Mouse (Mus musculus) intestine, embryonic 15.5 days (tissue): ENCODE data around the gene Camta1. TPM values are rescaled to one million over a fixed set of nuclear protein-coding genes. Genes with fewer than 3 reads are reported as not detected.
A peak's percentile ranks its signal among the peaks of the same experiment; 100 is the strongest.

Source experiments
- ATAC-seq: fragments of 200-750 bp; cut with Nextera tagmentation; 2 replicates; pipeline ENCODE4 v1.8.0; 2017; ENCODE audit warnings: moderate TSS enrichment, moderate library complexity
- H3K27ac ChIP-seq: fragments of 300-500 bp; sonication (generic); 2 replicates; pipeline ENCODE4 v1.5.1; 2015; ENCODE audit warnings: mild to moderate bottlenecking, inconsistent platforms
- H3K27me3 ChIP-seq: fragments of 300-500 bp; sonication (generic); replicated peaks from 2 replicates; pipeline ENCODE4 v1.6.1; 2015; ENCODE audit warnings: inconsistent platforms
- H3K36me3 ChIP-seq: fragments of 300-500 bp; sonication (generic); 2 replicates; pipeline ENCODE4 v1.6.1; 2015; ENCODE audit warnings: inconsistent platforms
- H3K4me1 ChIP-seq: fragments of 300-500 bp; sonication (generic); replicated peaks from 2 replicates; pipeline ENCODE4 v1.6.1; 2015; ENCODE audit warnings: inconsistent platforms
- H3K4me2 ChIP-seq: fragments of 300-500 bp; sonication (generic); replicated peaks from 2 replicates; pipeline ENCODE4 v1.6.1; 2015; ENCODE audit warnings: mild to moderate bottlenecking, inconsistent platforms
- H3K4me3 ChIP-seq: fragments of 300-500 bp; sonication (generic); replicated peaks from 2 replicates; pipeline ENCODE4 v1.5.1; 2015; ENCODE audit warnings: inconsistent platforms
- H3K9ac ChIP-seq: fragments of 300-500 bp; sonication (generic); 2 replicates; pipeline ENCODE4 v1.6.1; 2015; ENCODE audit warnings: inconsistent platforms
- H3K9me3 ChIP-seq: fragments of 300-500 bp; sonication (generic); 2 replicates; pipeline ENCODE4 v1.6.1; 2016; ENCODE audit warnings: inconsistent platforms
- WGBS: fragments of 180-500 bp; shearing (Covaris S2); methylation state at CpG from one replicate; pipeline ENCODE4 v1.1.7; 2015; 5-methylcytosine and 5-hydroxymethylcytosine counted together
- polyA plus RNA-seq: library from polyadenylated mRNA; unstranded; fragments of >200 nt; fragmentation: Nextera tagmentation; extraction: Ambion mirVana; gene quantifications from 2 replicates; pipeline ENCODE4 v1.2.1, GENCODE M21; 2015

Camta1 gene
- polyA plus RNA-seq, 1 experiment from 2014 or later = 75.7 TPM

DNA sequence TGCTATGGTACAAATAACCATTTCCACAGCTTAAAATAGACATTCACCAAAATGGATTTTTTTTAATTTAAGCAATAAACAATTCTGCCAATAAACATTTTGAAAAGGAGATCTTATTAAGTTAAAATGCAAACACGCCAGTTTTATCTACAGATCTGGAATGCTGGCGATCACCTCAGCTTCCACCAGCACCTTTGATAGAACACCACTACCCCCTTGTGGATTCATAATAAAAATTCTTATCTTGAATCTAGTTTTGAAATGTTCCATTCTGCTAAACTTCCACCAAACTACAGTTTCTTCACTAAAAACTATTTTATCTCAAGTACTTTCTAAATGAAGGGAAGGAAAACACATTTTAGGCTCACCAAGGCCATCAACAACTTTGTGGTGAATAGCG, 7.7 kb downstream of the Camta1 start:
- WGBS = 66% methylated on average over 3 of the region's 3 CpGs

DNA sequence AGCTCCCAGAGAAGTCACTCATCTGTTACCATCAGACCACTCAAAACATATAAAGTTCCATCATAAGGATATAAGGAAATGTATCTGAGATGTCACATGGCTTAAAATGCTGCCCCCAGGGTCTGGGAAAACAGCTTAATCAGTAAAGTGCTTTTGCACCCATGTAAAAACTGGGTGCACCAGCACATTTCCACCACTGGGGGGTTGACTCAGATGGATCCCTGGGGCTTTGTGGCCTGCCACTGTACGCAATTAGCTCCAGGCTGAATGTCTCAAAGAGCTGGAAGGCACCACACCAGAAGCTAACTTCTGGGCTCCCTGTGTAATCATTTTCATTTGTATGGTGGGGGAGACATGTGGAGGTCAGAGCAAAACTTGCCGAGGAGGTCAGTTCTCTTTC, 10.5 kb downstream of the Camta1 start:
- H3K4me2 ChIP-seq = no peak overlapping the region
- H3K9ac ChIP-seq = no peak overlapping the region
- H3K4me3 ChIP-seq = no peak overlapping the region
- no peak for ATAC-seq
- H3K27me3 ChIP-seq = no peaks in the 10 kb centered on the region
- no peaks in the 10 kb centered on the region for H3K36me3 ChIP-seq
- no peaks in the 10 kb centered on the region for H3K9me3 ChIP-seq
- H3K4me1 ChIP-seq = 0 out of 2 replicates have a peak, but pooled peaks cover 2% of the 10 kb centered on the region
- no peak overlapping the region for H3K27ac ChIP-seq
- 55% methylated on average over 2 of the region's 2 CpGs for WGBS

More for the DNA sequence above, 7.7 kb downstream of the Camta1 start:
- Histone ChIP-seq H3K27me3 (no peaks in the 10 kb centered on the region), H3K27ac (no peak overlapping the region), H3K9me3 (no peaks in the 10 kb centered on the region), H3K4me2 (no peak overlapping the region), H3K4me3 (no peak overlapping the region), H3K9ac (no peak overlapping the region), H3K4me1 (no peaks in the 10 kb centered on the region), H3K36me3 (no peaks in the 10 kb centered on the region)
- no peak for ATAC-seq

DNA sequence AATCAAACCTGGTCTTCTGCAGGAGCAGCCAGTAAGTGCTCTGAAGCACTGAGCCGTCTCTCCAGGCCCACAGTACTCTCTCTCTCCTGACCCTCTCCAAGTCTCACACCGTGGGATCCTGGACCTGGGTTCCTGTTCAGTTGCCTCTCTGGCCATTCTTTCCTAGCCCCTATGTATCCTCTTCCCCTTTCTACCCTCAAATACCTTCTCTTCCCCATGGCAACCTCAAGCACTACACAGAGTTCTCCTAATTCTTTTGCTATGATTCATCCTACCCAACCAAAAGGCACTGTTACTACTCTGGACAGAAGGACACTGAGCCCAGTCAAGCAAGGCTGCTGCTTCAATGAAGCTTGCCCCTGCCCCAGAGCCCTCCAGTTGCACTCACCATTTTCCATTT, 19.1 kb downstream of the Camta1 start:
- H3K27ac ChIP-seq = no peak overlapping the region
- no peak overlapping the region for H3K4me2 ChIP-seq
- no peak overlapping the region for H3K9ac ChIP-seq
- no peaks in the 10 kb centered on the region for H3K36me3 ChIP-seq
- no peak for ATAC-seq
- no peak overlapping the region for H3K4me3 ChIP-seq
- no peaks in the 10 kb centered on the region for H3K27me3 ChIP-seq
- no peaks in the 10 kb centered on the region for H3K9me3 ChIP-seq
- 77% methylated on average over 2 of the region's 2 CpGs for whole genome bisulfite sequencing
- H3K4me1 ChIP-seq = peaks cover 2% of the 10 kb centered on the region; the same call in 1 of the 2 replicates

DNA sequence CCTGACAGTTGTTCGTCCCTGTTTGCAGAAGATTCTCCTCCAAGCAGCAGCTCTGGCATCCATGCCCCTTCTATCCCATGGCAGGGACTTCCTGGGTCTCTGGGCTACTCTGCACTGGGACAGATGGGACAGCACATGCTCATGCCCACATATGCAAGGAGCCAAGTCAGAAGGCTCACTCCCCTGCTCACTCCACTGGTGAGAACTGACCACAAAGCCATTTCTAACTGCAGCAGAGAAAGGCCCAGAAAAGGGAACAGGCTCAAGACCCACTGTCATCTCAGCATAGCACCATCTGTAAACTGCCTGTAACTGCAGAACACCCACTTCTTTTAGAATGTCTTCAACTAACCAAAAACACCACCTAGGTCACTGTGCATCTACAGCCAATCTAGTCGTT, 23.2 kb downstream of the Camta1 start:
- H3K27me3 ChIP-seq = no peaks in the 10 kb centered on the region
- ATAC-seq = no peak
- H3K36me3 ChIP-seq = no peaks in the 10 kb centered on the region
- H3K9ac ChIP-seq = no peak overlapping the region
- no peaks in the 10 kb centered on the region for H3K9me3 ChIP-seq
- H3K4me3 ChIP-seq = no peak overlapping the region
- 74% methylated on average over 2 of the region's 2 CpGs for WGBS
- H3K4me1 ChIP-seq = no peaks in the 10 kb centered on the region; the same call in 1 of the 2 replicates
- no peak overlapping the region for H3K27ac ChIP-seq
- no peak overlapping the region for H3K4me2 ChIP-seq

- no peaks in the 10 kb centered on the region for H3K9me3 ChIP-seq
Measured at GRCm38 (mm10) chr4:151835860-151836259, 25.8 kb downstream of the Camta1 start.

DNA sequence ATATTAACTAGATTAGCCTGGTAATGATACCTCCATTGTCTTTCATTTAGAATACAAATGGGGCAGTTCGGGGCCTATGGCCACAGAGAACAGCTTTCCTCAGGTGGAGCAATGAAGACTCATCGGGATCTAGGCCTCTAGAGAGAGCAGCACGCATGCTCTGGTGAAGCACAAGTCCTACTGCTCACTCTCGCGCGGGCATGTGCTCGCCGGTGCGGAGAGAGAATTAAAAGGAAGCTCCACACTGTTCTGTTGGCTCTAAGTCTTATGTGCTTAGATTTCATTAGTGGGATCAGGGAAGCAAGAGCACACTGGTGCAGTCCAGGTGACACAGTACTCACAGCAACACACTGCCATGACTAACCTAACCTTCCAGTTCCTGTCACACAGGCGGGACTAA, 27.1 kb downstream of the Camta1 start:
- Histone ChIP-seq H3K27ac (no peak overlapping the region), H3K9ac (no peak overlapping the region), H3K4me2 (no peak overlapping the region), H3K27me3 (no peaks in the 10 kb centered on the region), H3K4me3 (no peak overlapping the region), H3K9me3 (no peaks in the 10 kb centered on the region), H3K4me1 (no peaks in the 10 kb centered on the region), H3K36me3 (no peaks in the 10 kb centered on the region)
- WGBS = 97% methylated on average over 10 of the region's 10 CpGs
- ATAC-seq = no peak

More at GRCm38 (mm10) chr4:151835860-151836259, 25.8 kb downstream of the Camta1 start:
- WGBS = 89% methylated on average over 3 of the region's 3 CpGs
- Histone ChIP-seq H3K27me3 (no peaks in the 10 kb centered on the region), H3K9ac (no peak overlapping the region), H3K4me1 (no peaks in the 10 kb centered on the region; the same call in 1 of the 2 replicates), H3K4me2 (no peak overlapping the region), H3K36me3 (no peaks in the 10 kb centered on the region), H3K27ac (no peak overlapping the region), H3K4me3 (no peak overlapping the region)
- ATAC-seq = no peak

DNA sequence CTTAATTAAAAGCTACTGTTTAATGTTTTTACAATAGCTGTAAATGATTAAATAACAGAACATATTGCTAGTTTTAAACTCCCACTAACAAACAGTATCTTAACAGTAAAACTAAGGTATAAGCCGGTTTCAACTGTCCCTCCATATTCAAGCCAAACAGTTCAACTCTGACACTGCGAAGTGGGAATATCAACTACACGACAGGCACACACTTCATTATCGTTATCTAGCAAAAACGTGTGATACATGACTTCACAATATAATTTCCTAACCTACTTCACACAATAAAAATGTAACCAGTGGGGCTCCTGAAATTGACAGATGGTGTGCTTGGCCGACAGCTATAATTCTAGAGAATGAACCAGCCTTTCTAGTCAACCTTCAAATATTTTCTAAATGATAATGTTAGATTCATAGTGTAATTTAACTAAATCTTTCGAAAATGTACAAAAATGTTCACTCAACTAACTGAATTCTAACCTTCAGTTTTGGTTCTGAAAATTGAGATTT, 27.7 kb downstream of the Camta1 start:
- no peaks in the 10 kb centered on the region for H3K9me3 ChIP-seq
- H3K4me3 ChIP-seq = no peak overlapping the region
- no peaks in the 10 kb centered on the region for H3K4me1 ChIP-seq
- no peaks in the 10 kb centered on the region for H3K27me3 ChIP-seq
- no peak overlapping the region for H3K9ac ChIP-seq
- 91% methylated on average over 7 of the region's 7 CpGs for WGBS
- no peaks in the 10 kb centered on the region for H3K36me3 ChIP-seq
- no peak overlapping the region for H3K27ac ChIP-seq
- no peak for ATAC-seq
- H3K4me2 ChIP-seq = no peak overlapping the region

- 88% methylated on average over 3 of the region's 3 CpGs for WGBS
- H3K4me2 ChIP-seq = no peak overlapping the region
- no peaks in the 10 kb centered on the region for H3K27me3 ChIP-seq
- no peak for ATAC-seq
- H3K4me1 ChIP-seq = no peaks in the 10 kb centered on the region
- H3K4me3 ChIP-seq = no peak overlapping the region
- no peak overlapping the region for H3K9ac ChIP-seq
- H3K9me3 ChIP-seq = no peaks in the 10 kb centered on the region
- no peaks in the 10 kb centered on the region for H3K36me3 ChIP-seq
- no peak overlapping the region for H3K27ac ChIP-seq
Measured at GRCm38 (mm10) chr4:151827840-151828239, 33.8 kb downstream of the Camta1 start.

DNA sequence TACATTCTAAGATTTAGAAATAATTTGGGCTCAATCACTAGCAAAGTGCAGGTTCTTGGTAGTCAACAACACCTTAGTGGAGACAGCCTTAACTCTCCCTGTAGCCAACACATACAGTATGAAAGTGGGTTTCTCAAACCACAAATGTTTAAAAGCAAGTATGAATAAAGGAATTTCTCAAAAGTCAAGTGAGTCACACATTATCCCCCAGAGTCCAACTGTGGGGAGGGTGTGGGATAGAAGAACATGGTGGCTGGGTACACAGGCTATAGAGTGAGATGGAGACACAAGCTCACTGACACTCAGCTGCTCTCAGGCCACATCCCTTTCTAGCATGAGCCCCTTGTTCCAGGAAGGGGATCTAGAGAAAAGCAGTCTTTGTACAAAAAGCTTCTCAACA, 34.3 kb downstream of the Camta1 start:
- no peak for ATAC-seq
- H3K4me1 ChIP-seq = no peaks in the 10 kb centered on the region
- no peaks in the 10 kb centered on the region for H3K27me3 ChIP-seq
- no peak overlapping the region for H3K4me2 ChIP-seq
- H3K36me3 ChIP-seq = no peaks in the 10 kb centered on the region
- H3K4me3 ChIP-seq = no peak overlapping the region
- no peak overlapping the region for H3K9ac ChIP-seq
- H3K9me3 ChIP-seq = no peaks in the 10 kb centered on the region
- H3K27ac ChIP-seq = no peak overlapping the region

GRCm38 (mm10) chr4:151823963-151824362, 37.7 kb downstream of the Camta1 start:
- ATAC-seq = no peak
- H3K4me1 ChIP-seq = no peaks in the 10 kb centered on the region; the same call in 1 of the 2 replicates
- H3K9ac ChIP-seq = no peak overlapping the region
- 72% methylated on average over 3 of the region's 3 CpGs for WGBS
- H3K9me3 ChIP-seq = no peaks in the 10 kb centered on the region
- no peak overlapping the region for H3K4me2 ChIP-seq
- H3K27ac ChIP-seq = no peak overlapping the region
- no peak overlapping the region for H3K4me3 ChIP-seq
- H3K27me3 ChIP-seq = no peaks in the 10 kb centered on the region
- no peaks in the 10 kb centered on the region for H3K36me3 ChIP-seq

- H3K27ac ChIP-seq = no peak overlapping the region
- no peaks in the 10 kb centered on the region for H3K36me3 ChIP-seq
- no peaks in the 10 kb centered on the region for H3K27me3 ChIP-seq
- WGBS = 53% methylated on average over 2 of the region's 2 CpGs
- no peak overlapping the region for H3K4me3 ChIP-seq
- peak; percentile 75 for ATAC-seq
- H3K9ac ChIP-seq = no peak overlapping the region
- no peaks in the 10 kb centered on the region for H3K9me3 ChIP-seq
- H3K4me2 ChIP-seq = no peak overlapping the region
- H3K4me1 ChIP-seq = no peaks in the 10 kb centered on the region; the same call in 1 of the 2 replicates
Measured at GRCm38 (mm10) chr4:151822986-151823385, 38.7 kb downstream of the Camta1 start.

DNA sequence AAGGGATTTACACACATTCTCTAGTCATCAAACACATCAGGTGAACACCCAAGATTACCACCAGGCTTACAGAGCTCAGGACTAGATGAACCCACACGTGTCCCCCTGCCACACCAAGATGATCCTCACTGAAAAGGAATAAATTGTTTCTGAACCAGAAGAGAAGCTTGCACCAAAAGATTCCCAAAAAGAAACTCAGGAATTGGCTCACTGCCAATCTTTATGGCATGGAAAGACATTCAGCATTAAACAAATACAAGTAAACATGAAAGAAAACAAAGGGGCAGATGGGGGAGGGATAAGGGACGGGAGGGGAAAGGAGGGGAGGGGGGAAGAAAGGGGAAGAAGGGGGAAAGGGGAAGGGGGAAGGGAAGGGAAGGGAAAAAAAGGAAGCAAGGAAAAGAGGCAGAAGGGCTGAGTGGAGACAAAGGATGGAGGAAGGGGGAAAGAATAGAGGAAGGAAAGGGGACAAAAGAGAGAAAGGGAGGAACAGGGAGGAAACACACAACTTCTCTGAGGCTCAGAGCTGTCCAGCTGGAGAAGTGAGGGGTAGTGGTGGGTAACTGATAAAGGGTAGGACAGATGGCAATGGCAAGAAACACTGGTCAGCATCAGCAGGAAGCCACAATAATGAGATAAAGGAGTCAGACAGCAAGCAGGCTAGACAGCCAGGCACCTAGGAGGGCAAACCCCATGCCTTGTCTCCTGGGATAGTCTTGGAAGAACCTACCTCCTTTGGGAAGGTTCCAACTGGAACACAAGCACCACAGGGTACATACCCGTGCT, 43.5 kb downstream of the Camta1 start:
- Histone ChIP-seq H3K4me3 (no peak overlapping the region), H3K4me2 (no peak overlapping the region), H3K36me3 (no peaks in the 10 kb centered on the region), H3K27me3 (no peaks in the 10 kb centered on the region), H3K27ac (no peak overlapping the region), H3K9me3 (no peaks in the 10 kb centered on the region), H3K9ac (no peak overlapping the region), H3K4me1 (no peaks in the 10 kb centered on the region; the same call in 1 of the 2 replicates)
- WGBS = 47% methylated on average over 3 of the region's 3 CpGs
- no peak for ATAC-seq

GRCm38 (mm10) chr4:151813711-151814110, 48.0 kb downstream of the Camta1 start:
- no peaks in the 10 kb centered on the region for H3K36me3 ChIP-seq
- WGBS = 94% methylated on average over 4 of the region's 4 CpGs
- no peak overlapping the region for H3K27ac ChIP-seq
- no peaks in the 10 kb centered on the region; the same call in 1 of the 2 replicates for H3K4me1 ChIP-seq
- H3K9me3 ChIP-seq = no peaks in the 10 kb centered on the region
- no peak for ATAC-seq
- no peak overlapping the region for H3K4me3 ChIP-seq
- H3K4me2 ChIP-seq = no peak overlapping the region
- H3K9ac ChIP-seq = no peak overlapping the region
- H3K27me3 ChIP-seq = no peaks in the 10 kb centered on the region
